Mouse (Mus musculus): ENCODE data around the gene Tdrd9.

DNA sequence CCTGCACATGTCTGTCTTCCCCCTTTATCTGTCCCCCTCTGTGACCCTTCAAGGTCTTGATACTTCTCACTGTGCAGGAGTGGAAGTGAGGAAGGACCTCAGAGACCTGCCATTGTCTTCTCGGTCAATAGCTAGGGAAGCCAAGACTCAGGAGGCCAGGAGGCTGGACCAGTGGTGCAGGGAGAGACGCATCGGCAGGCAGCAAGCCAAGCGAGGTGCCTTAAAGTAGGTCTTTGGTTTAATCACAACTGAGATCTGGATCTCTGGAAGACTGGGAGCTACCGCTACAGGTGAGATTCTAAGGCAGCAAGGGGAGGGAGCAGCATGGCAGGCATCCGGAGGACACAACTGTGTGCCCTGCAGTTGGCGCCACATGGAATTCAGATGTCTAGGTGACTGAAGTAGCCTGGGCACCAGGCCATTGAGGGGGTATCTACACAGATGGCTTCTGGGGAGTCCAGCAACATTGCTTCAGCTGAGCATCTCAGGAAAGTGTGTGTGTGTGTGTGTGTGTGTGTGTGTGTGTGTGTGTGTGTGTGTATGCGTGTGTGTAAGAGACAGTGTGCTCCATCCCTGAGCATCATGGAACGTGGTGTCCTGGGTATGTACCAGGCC lies 39.8 kb upstream of the Tdrd9 start:
- TF ChIP-seq CTCF (conservative IDR thresholded peaks at IDR 0.05; ENCODE audit: insufficient read depth, insufficient read length, low read depth, low read length) = no peak
- no peak for TF ChIP-seq POLR2A (IDR thresholded peaks at IDR 0.05; ENCODE audit: low read depth, low read length)

Measured in kidney, adult 2 months (tissue).